Mouse (Mus musculus) heart, postnatal 0 days (tissue): ENCODE measurements around the gene Slc15a5.

Experiments
- CTCF ChIP-seq: IDR thresholded peaks from 2 replicates; pipeline ENCODE4 v1.5.1; 2016; ENCODE audit warnings: antibody characterized with exemption, control low read depth, low read depth
- EP300 ChIP-seq: IDR thresholded peaks from 2 replicates; pipeline ENCODE4 v1.6.1; 2016; ENCODE audit warnings: antibody characterized with exemption, low read depth

- no peak for TF ChIP-seq CTCF
- TF ChIP-seq EP300: no peak
Observed at GRCm38 (mm10) chr6:138007705-138008104, 72.0 kb downstream of the Slc15a5 start.
